Mouse (Mus musculus) erythroblast, embryonic 14.5 days (primary cell): ENCODE measurements around the gene Oosp2. TPM values are rescaled to one million over a fixed set of nuclear protein-coding genes. Genes with fewer than 3 reads are reported as not detected.

ENCODE experiments used
- H3K27me3 ChIP-seq: 2 replicates; pipeline ENCODE4 v1.6.1; 2012; ENCODE audit warnings: inconsistent platforms; ENCODE audit not compliant: control insufficient read depth
- H3K36me3 ChIP-seq: 2 replicates; pipeline ENCODE4 v1.6.1; 2012; ENCODE audit warnings: mild to moderate bottlenecking, inconsistent platforms; ENCODE audit not compliant: control insufficient read depth
- H3K4me1 ChIP-seq: 2 replicates; pipeline ENCODE4 v1.6.1; 2012; ENCODE audit warnings: inconsistent platforms; ENCODE audit not compliant: control insufficient read depth
- H3K4me3 ChIP-seq: replicated peaks from 2 replicates; pipeline ENCODE3; 2012; ENCODE audit warnings: moderate library complexity, mild to moderate bottlenecking, inconsistent platforms
- H3K9me3 ChIP-seq: 2 replicates; pipeline ENCODE4 v1.6.1; 2012; ENCODE audit warnings: low read length, inconsistent platforms, mixed read lengths; ENCODE audit not compliant: control insufficient read depth
- GATA1 ChIP-seq: IDR thresholded peaks from 2 replicates; pipeline ENCODE4 v1.6.1; 2012; ENCODE audit warnings: low read length, inconsistent platforms, mixed read lengths
- TAL1 ChIP-seq: IDR thresholded peaks from 3 replicates; pipeline ENCODE4 v1.6.1; 2012; ENCODE audit warnings: low read length, inconsistent platforms, mixed read lengths
- polyA plus RNA-seq: library from polyadenylated mRNA; stranded (reverse); fragments of >175 nt; gene quantifications from 2 replicates; pipeline ENCODE4 v1.2.3, GENCODE M21; 2012

Oosp2 gene
- not detected in 2 replicates for polyA plus RNA-seq

DNA sequence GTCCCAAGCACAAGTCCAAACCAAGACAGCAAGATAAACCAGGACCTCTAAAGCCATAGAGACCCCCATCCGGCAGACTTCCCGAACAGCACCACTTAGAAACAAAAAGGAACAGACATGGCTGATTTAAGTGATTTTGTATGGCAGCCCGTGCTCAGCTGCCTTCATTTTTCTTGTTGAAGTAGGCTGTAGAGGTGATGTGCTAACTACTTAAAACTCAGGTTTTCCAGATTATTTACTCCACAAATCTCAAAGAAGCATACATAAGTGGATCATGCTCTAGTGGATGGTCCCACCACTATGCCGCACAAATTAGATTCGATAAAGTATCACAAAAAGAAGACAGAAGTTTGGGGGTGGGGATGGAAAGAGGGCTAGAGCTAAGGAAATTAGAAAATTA lies at the start of gene Oosp2:
TSS of gene Oosp2 (minus strand) at position 101 of the 400 bp plus-strand sequence.
- TF ChIP-seq TAL1 (no peak), GATA1 (no peak)
- no peak within 1 kb of the TSS for H3K4me3 ChIP-seq
- H3K9me3 ChIP-seq, result no peaks in the 10 kb centered on the region
- no peaks in the 10 kb centered on the region for H3K36me3 ChIP-seq
- peaks cover 16% of the 10 kb centered on the region for H3K4me1 ChIP-seq
- no peaks in the 10 kb centered on the region for H3K27me3 ChIP-seq

GRCm38 (mm10) chr19:11698342-11698741 lies 38.0 kb upstream of the Oosp2 start:
- Histone ChIP-seq H3K9me3 (no peaks in the 10 kb centered on the region), H3K36me3 (no peaks in the 10 kb centered on the region), H3K4me1 (no peaks in the 10 kb centered on the region), H3K27me3 (no peaks in the 10 kb centered on the region), H3K4me3 (no peak overlapping the region)
- TF ChIP-seq GATA1 (no peak), TAL1 (no peak)

- Histone ChIP-seq H3K27me3 (no peaks in the 10 kb centered on the region), H3K4me3 (no peak within 1 kb of the TSS), H3K36me3 (no peaks in the 10 kb centered on the region), H3K9me3 (no peaks in the 10 kb centered on the region), H3K4me1 (no peaks in the 10 kb centered on the region)
- TF ChIP-seq TAL1 (no peak), GATA1 (no peak)
Measured at GRCm38 (mm10) chr19:11696755-11697154, 36.4 kb upstream of the Oosp2 start, which contains the start of gene Oosp3. Oosp3 (plus strand) TSS chr19:11697055.

DNA sequence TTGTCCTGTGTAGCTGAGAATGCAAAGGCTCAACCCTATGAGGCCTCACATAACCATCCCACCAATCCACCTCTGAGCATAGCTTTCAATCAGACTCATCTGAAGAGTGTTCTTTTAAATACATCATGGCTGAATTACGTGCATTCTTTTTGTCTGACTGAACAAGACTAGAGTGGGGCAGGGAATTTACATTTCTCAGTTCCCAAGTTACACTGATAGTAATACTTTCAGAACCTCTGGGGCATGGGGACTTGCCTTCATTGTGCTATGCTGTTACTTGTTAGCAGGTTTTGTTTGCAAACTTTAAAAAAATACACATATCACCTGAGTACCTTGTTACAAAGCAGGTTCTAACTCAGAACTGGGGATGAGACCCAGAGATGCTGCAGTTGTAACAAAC lies 31.1 kb upstream of the Oosp2 start:
- H3K4me3 ChIP-seq, result no peak overlapping the region
- no peaks in the 10 kb centered on the region for H3K9me3 ChIP-seq
- no peak for TF ChIP-seq GATA1
- no peaks in the 10 kb centered on the region for H3K4me1 ChIP-seq
- no peaks in the 10 kb centered on the region for H3K36me3 ChIP-seq
- no peaks in the 10 kb centered on the region for H3K27me3 ChIP-seq

DNA sequence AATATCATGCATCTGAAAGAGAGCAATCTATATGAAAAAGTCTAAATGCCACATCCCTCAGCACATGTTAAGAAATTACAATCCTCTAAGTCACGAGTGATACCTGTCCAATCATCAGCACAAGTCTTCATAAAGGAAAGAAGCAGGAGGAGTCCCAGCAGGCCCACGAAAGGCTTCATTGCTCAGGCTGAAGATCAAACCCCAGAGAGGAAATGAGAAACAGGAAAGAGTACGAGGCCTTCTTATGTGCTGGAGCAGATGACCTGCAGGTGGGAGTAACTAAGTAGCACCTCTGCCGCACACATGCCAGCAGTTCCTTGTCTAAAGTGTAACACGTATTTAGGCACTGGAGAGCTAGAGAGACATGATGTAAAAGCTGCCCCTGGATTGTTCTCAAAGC lies 30.5 kb upstream of the Oosp2 start, which contains the start of gene Oosp1:
TSS of gene Oosp1 (minus strand) at position 312 of the 400 bp plus-strand sequence.
- Histone ChIP-seq H3K27me3 (no peaks in the 10 kb centered on the region), H3K4me3 (no peak within 1 kb of the TSS), H3K36me3 (no peaks in the 10 kb centered on the region), H3K4me1 (no peaks in the 10 kb centered on the region), H3K9me3 (no peaks in the 10 kb centered on the region)
- TF ChIP-seq GATA1, result no peak
- TF ChIP-seq TAL1, result no peak

GRCm38 (mm10) chr19:11661562-11661961 lies 1.2 kb upstream of the Oosp2 start:
- TF ChIP-seq TAL1 (no peak), GATA1 (no peak)
- H3K36me3 ChIP-seq, result no peaks in the 10 kb centered on the region
- no peaks in the 10 kb centered on the region for H3K9me3 ChIP-seq
- peaks cover 16% of the 10 kb centered on the region for H3K4me1 ChIP-seq
- no peak overlapping the region for H3K4me3 ChIP-seq
- H3K27me3 ChIP-seq, result no peaks in the 10 kb centered on the region

DNA sequence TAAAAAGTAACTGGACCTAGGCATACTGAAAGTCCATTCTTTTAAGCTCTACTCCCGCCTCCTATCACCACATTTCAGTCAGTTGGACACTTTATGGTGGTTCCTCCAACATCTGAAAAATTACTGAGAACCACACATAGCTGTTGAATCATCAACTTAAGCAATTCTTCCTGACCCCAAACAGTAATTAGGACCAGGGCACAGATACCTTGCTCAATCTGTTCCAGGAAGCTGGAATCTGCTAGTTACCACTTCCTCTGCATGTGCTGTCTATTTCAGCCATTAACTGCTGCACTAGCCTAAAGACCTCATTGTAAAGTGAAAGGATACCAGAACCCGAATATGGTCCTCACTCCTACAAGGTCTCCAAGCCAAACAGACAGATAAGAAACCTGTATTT lies 1.2 kb downstream of the Oosp2 start:
- Histone ChIP-seq H3K9me3 (no peaks in the 10 kb centered on the region), H3K4me3 (no peak overlapping the region), H3K36me3 (no peaks in the 10 kb centered on the region), H3K4me1 (peaks cover 16% of the 10 kb centered on the region), H3K27me3 (no peaks in the 10 kb centered on the region)
- no peak for TF ChIP-seq GATA1
- no peak for TF ChIP-seq TAL1

GRCm38 (mm10) chr19:11649564-11649963 lies 10.8 kb downstream of the Oosp2 start:
- Histone ChIP-seq H3K4me3 (no peak overlapping the region), H3K36me3 (no peaks in the 10 kb centered on the region), H3K4me1 (no peaks in the 10 kb centered on the region), H3K27me3 (no peaks in the 10 kb centered on the region), H3K9me3 (no peaks in the 10 kb centered on the region)
- TF ChIP-seq TAL1 (no peak), GATA1 (no peak)

DNA sequence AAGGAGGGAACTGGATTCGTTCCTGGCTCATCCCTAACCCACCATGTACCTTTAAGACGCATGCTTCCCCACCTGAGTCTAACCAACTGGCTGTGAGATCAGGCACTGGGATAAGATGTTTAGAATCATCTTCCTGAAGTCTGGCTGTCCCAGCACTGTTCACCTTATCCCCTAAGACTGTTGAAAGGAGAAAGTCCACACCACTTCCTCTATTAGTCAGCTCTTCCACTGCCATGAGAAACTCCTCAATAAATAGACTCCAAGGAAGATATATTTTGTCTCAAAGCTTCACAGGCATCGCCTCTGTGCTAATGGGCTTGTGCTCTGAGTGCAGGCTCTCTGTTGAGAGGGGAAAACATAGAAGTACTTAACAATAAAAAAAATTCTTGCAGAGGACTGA lies 14.2 kb downstream of the Oosp2 start:
- TF ChIP-seq TAL1 (no peak), GATA1 (no peak)
- Histone ChIP-seq H3K4me1 (no peaks in the 10 kb centered on the region), H3K4me3 (no peak overlapping the region), H3K36me3 (no peaks in the 10 kb centered on the region), H3K9me3 (no peaks in the 10 kb centered on the region), H3K27me3 (no peaks in the 10 kb centered on the region)

DNA sequence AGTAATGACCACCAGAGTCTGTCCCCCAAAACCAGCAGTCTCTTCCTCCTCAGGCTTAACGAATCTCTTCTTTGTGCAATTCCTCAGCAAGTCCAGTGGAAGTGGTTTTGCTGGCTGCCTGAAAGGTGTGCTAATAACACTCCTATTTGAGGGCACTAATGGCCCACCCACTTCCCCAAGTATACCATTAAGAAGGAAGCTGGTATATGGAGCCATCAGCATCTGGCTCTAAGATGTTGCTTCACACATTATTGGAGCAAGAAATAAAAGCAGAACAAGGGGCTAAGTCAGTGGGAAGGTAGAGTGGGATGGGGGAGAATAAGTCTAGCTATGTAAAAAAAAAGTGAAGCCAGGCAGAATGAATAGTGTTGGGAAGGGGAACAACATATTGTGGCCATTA lies 19.6 kb downstream of the Oosp2 start, which contains the start of gene Ms4a3:
TSS of gene Ms4a3 (minus strand) at position 120 of the 400 bp plus-strand sequence.
- H3K36me3 ChIP-seq, result no peaks in the 10 kb centered on the region
- H3K4me1 ChIP-seq, result no peaks in the 10 kb centered on the region
- H3K9me3 ChIP-seq, result no peaks in the 10 kb centered on the region
- no peak for TF ChIP-seq GATA1
- TF ChIP-seq TAL1, result no peak
- no peak within 1 kb of the TSS for H3K4me3 ChIP-seq
- H3K27me3 ChIP-seq, result no peaks in the 10 kb centered on the region
